Comparison of ENCODE assay signal across 21 mouse cellular contexts in the genomic region with DNA sequence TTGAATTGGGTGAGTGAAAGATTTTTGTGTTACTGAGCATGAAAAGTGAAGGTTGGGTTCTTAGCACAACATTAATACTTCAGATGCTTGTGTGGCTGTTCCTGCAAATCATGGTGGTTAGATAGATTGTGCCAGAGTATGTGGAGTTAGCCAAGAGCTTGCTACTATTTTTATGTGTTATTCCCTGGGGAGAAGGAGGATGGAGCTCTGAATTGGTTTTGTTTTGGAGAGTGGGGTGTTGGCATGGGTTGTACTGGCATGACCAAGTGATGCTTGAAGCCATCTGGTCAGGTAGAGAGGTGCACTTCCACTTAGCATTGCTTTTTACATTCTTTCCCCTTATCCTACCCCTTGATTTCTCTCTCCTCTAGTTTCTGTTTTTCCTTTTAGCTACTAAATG. TPM values are rescaled to one million over a fixed set of nuclear protein-coding genes. Genes with fewer than 3 reads are reported as not detected.
DNase-seq lines count a peak whose midpoint lies in the region; ATAC-seq and TF ChIP-seq lines count a peak whose summit lies in the region.
"Had no signal": no experiment of that assay in that cellular context is flagged by ENCODE, and none has a peak within 500 bp of the region (broad histone marks: within the 10 kb centered on the region; RNA-seq: fewer than 3 reads in every experiment).

No protein-coding gene starts in this region.

- H3K4me2 ChIP-seq in lung, postnatal 0 days (replicated peaks; ENCODE audit: low read depth, low read length), result no peak overlapping the region
- H3K4me2 ChIP-seq: intestine, embryonic 15.5 days; limb, embryonic 13.5 days; liver, embryonic 12.5 days; midbrain, embryonic 13.5 days had no signal

- no peak for TF ChIP-seq EP300 in lung, postnatal 0 days (IDR thresholded peaks at IDR 0.05)

- peaks cover 33% of the 10 kb centered on the region for H3K4me1 ChIP-seq in megakaryocyte, embryonic 14.5 days
- H3K4me1 ChIP-seq in lung, postnatal 0 days (ENCODE audit: insufficient read depth, low read depth, low read length), result peaks cover 4% of the 10 kb centered on the region; the same call in 1 of the 2 replicates
- H3K4me1 ChIP-seq: embryonic facial prominence, embryonic 10.5 days; intestine, embryonic 15.5 days; limb, embryonic 13.5 days; liver, embryonic 12.5 days; midbrain, embryonic 13.5 days had no signal

- peaks cover 6% of the 10 kb centered on the region for H3K36me3 ChIP-seq in megakaryocyte, embryonic 14.5 days (replicated peaks; ENCODE audit: low read length)
- no peaks in the 10 kb centered on the region for H3K36me3 ChIP-seq in lung, postnatal 0 days (ENCODE audit: insufficient read depth, low read length)
- H3K36me3 ChIP-seq: embryonic facial prominence, embryonic 10.5 days; intestine, embryonic 15.5 days; limb, embryonic 13.5 days; liver, embryonic 12.5 days; midbrain, embryonic 13.5 days had no signal

- H3K9ac ChIP-seq in lung, postnatal 0 days (replicated peaks; ENCODE audit: low read depth), result no peak overlapping the region
- H3K9ac ChIP-seq: intestine, embryonic 15.5 days; limb, embryonic 13.5 days; liver, embryonic 12.5 days; midbrain, embryonic 13.5 days had no signal

- no peaks in the 10 kb centered on the region for H3K9me3 ChIP-seq in megakaryocyte, embryonic 14.5 days
- H3K9me3 ChIP-seq in lung, postnatal 0 days (ENCODE audit: low read length), result no peaks in the 10 kb centered on the region
- H3K9me3 ChIP-seq: embryonic facial prominence, embryonic 10.5 days; intestine, embryonic 15.5 days; limb, embryonic 13.5 days; liver, embryonic 12.5 days; midbrain, embryonic 13.5 days had no signal

- H3K27me3 ChIP-seq in megakaryocyte, embryonic 14.5 days (replicated peaks), result no peaks in the 10 kb centered on the region
- H3K27me3 ChIP-seq in lung, postnatal 0 days (replicated peaks; ENCODE audit: insufficient read depth, low read length), result no peaks in the 10 kb centered on the region
- H3K27me3 ChIP-seq: intestine, embryonic 15.5 days; limb, embryonic 13.5 days; liver, embryonic 12.5 days; midbrain, embryonic 13.5 days had no signal

- TF ChIP-seq CTCF in lung, postnatal 0 days (IDR thresholded peaks at IDR 0.05), result no peak

- no peak for ATAC-seq in megakaryocyte, adult 5-6 weeks (ENCODE audit: poor library complexity, severe bottlenecking)
- no peak for ATAC-seq in lung, postnatal 0 days
- ATAC-seq: forebrain, embryonic 16.5 days; hindbrain, embryonic 16.5 days; intestine, embryonic 15.5 days; liver, embryonic 12.5 days; midbrain, embryonic 13.5 days had no signal

- no peak overlapping the region for H3K27ac ChIP-seq in lung, postnatal 0 days (ENCODE audit: low read length)
- H3K27ac ChIP-seq: embryonic facial prominence, embryonic 10.5 days; intestine, embryonic 15.5 days; limb, embryonic 13.5 days; liver, embryonic 12.5 days; midbrain, embryonic 13.5 days had no signal

- peak; percentile 90 for DNase-seq in cerebellum, adult 11-12 months
- DNase-seq in cerebellum, postnatal 10 days, result peak; percentile 53 to 58
- no peak for DNase-seq in kidney, postnatal 36 days
- no peak for DNase-seq in spleen, postnatal 10 days (ENCODE audit: low spot score in 2 of 2)
- DNase-seq in lung, postnatal 0 days (ENCODE audit: low spot score), result no peak
- DNase-seq: adrenal gland, postnatal 25 days; heart, postnatal 4 days; kidney, adult 8-10 months; kidney, postnatal 14 days; layer of hippocampus, postnatal 36 days; lung, adult 18-20 months; lung, postnatal 14 days had no signal

- H3K4me3 ChIP-seq in megakaryocyte, embryonic 14.5 days (replicated peaks), result peak overlapping the region; percentile 56
- H3K4me3 ChIP-seq in lung, postnatal 0 days (ENCODE audit: low read depth, low read length), result no peak overlapping the region
- H3K4me3 ChIP-seq: embryonic facial prominence, embryonic 10.5 days; intestine, embryonic 15.5 days; limb, embryonic 13.5 days; liver, embryonic 12.5 days; midbrain, embryonic 13.5 days had no signal

RNA-seq across cellular contexts. Expression of a gene that starts 24.4 kb away (rescaled TPM):
- 0.26 and 1.1 TPM in 2 replicates for polyA plus RNA-seq in megakaryocyte, embryonic 14.5 days (2012; ENCODE audit: insufficient read depth, low replicate concordance)
- total RNA-seq in megakaryocyte, adult 5-6 weeks (2015), result 24.5 and 26.1 TPM in 2 replicates
- total RNA-seq in megakaryocyte, adult 5-6 weeks (2017), result 37.8 and 38.5 TPM in 2 replicates
- polyA plus RNA-seq in lung, postnatal 0 days (2015; fragmentation: Nextera tagmentation; extraction: Ambion mirVana), result 36.3 and 39.1 TPM in 2 replicates

Comparison
In these comparisons a context has a peak if more than half of its experiments do, and no peak if none do; other contexts are left out.
1. DNase-seq: peak in cerebellum, adult 11-12 months (single experiment) and cerebellum, postnatal 10 days (2 of 2); none in kidney, postnatal 36 days (0 of 2), spleen, postnatal 10 days (0 of 2) and lung, postnatal 0 days (single experiment).
2. RNA of a gene that starts 24.4 kb away (polyA plus RNA-seq): 36.3 to 39.1 TPM in lung, postnatal 0 days; 0.26 to 1.1 TPM in megakaryocyte, embryonic 14.5 days; every median in the first group is over 10 times any median in the second.